Mouse (Mus musculus): ENCODE data around the gene Kcnab3.

GRCm38 (mm10) chr11:69328517-69328916 lies 2.5 kb downstream of the Kcnab3 start:
- TF ChIP-seq CTCF (IDR thresholded peaks at IDR 0.05) (no peak), EP300 (IDR thresholded peaks at IDR 0.05) (no peak)
